Mouse (Mus musculus) limb, embryonic 10.5 days (tissue): ENCODE data around the gene Wdr70. TPM values are rescaled to one million over a fixed set of nuclear protein-coding genes. Genes with fewer than 3 reads are reported as not detected.
"Not testable (repeated sequence)": the region's sequence is repeated elsewhere in the genome, so short reads cannot be mapped to it uniquely, and the experiment has no call there.

Experiments used
- DNase-seq: peaks from one replicate; pipeline ENCODE4 v3.0.0-alpha.2; 2017; ENCODE audit warnings: low spot score
- H3K27ac ChIP-seq: fragments of 300-500 bp; sonication (generic); 2 replicates; pipeline ENCODE4 v1.5.1; 2016; ENCODE audit warnings: mild to moderate bottlenecking
- H3K27me3 ChIP-seq: fragments of 300-500 bp; sonication (generic); 2 replicates; pipeline ENCODE4 v1.6.1; 2016; ENCODE audit warnings: low read depth, mild to moderate bottlenecking; ENCODE audit not compliant: poor library complexity, severe bottlenecking
- H3K36me3 ChIP-seq: fragments of 300-500 bp; sonication (generic); 2 replicates; pipeline ENCODE4 v1.6.1; 2016; ENCODE audit warnings: mild to moderate bottlenecking, moderate library complexity
- H3K4me1 ChIP-seq: fragments of 300-500 bp; sonication (generic); 2 replicates; pipeline ENCODE4 v1.6.1; 2016
- H3K4me3 ChIP-seq: fragments of 300-500 bp; sonication (generic); 2 replicates; pipeline ENCODE4 v1.5.1; 2016; ENCODE audit warnings: mild to moderate bottlenecking, moderate library complexity
- H3K9me3 ChIP-seq: fragments of 300-500 bp; sonication (generic); replicated peaks from 2 replicates; pipeline ENCODE4 v1.6.1; 2016; ENCODE audit warnings: mild to moderate bottlenecking
- WGBS: fragments of 180-500 bp; shearing (Covaris S2); methylation state at CpG from one replicate; pipeline ENCODE4 v1.1.7; 2016; 5-methylcytosine and 5-hydroxymethylcytosine counted together
- polyA plus RNA-seq: library from polyadenylated mRNA; unstranded; fragments of >200 nt; fragmentation: Nextera tagmentation; extraction: Ambion mirVana; gene quantifications from 2 replicates; pipeline ENCODE4 v1.2.1, GENCODE M21; 2016

Wdr70 gene
- polyA plus RNA-seq, result 68.4 and 71.4 TPM in 2 replicates

DNA sequence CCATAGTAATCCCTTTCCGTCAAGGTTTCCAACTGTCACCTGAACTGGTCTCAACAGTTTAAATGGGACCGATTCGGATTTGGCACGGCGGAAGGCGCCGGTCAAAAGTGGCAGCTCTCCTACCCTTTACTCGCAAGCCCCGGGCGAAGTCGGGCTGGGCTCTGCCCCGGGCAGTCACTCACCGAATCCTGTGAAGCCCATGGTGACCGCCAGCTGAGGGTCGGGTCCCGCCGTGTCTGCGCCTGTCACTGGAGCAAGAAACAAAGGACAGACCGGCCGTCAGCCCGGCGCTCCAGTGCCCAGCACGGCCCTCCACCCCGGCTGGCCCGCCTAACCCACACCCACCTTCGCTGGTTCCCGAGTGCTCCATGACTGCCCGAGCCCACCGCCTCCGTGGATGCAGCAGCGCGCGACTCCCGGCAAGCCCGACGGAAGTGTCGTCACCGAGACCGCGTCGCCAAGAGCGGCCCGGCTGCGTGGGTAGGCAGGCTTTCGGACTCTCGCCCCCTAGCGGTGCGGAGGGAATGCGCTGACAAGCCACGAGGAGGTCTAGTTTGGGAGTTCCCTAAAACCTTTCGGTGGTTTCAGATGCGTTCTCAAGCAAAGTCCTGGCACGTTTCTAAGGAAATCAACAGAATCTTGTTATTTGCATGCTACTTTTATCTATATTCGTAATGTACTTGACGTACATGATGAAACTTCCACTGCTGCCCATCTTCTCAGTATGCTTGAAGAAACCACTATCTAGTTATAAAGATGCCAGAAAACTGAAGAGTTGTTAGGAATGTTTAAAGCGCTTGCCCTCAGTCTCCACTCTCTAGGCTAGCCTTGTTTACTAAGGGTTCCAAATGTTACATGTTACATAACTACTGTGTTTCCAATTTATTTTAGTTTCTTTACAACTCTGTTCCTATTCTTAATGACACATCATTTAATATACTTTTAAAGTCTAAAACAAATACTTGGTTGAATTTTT is at the start of gene Wdr70:
Wdr70 (minus strand) TSS at position 436 of the 976 bp plus-strand sequence.
- WGBS, result 3% methylated on average over 56 of the region's 56 CpGs
- Histone ChIP-seq H3K4me1 (peaks cover 5% of the 10 kb centered on the region), H3K36me3 (peaks cover 28% of the 10 kb centered on the region), H3K27ac (peak within 1 kb of the TSS; percentile 76), H3K4me3 (peak within 1 kb of the TSS; percentile 74), H3K27me3 (no peaks in the 10 kb centered on the region), H3K9me3 (no peaks in the 10 kb centered on the region)
- peak; percentile 100 for DNase-seq

GRCm38 (mm10) chr15:8135606-8136005 is 36.6 kb upstream of the Wdr70 start:
- 93% methylated on average over 5 of the region's 5 CpGs for WGBS
- H3K9me3 ChIP-seq, result no peaks in the 10 kb centered on the region
- H3K36me3 ChIP-seq, result peaks cover 99% of the 10 kb centered on the region
- H3K4me3 ChIP-seq, result no peak overlapping the region
- no peak overlapping the region for H3K27ac ChIP-seq
- no peaks in the 10 kb centered on the region for H3K27me3 ChIP-seq
- no peak for DNase-seq
- no peaks in the 10 kb centered on the region for H3K4me1 ChIP-seq

GRCm38 (mm10) chr15:8131761-8132160 is 32.8 kb upstream of the Wdr70 start:
- H3K27ac ChIP-seq, result no peak overlapping the region
- no peak overlapping the region for H3K4me3 ChIP-seq
- H3K4me1 ChIP-seq, result no peaks in the 10 kb centered on the region
- no peaks in the 10 kb centered on the region for H3K9me3 ChIP-seq
- no peaks in the 10 kb centered on the region for H3K27me3 ChIP-seq
- peaks cover 99% of the 10 kb centered on the region for H3K36me3 ChIP-seq
- DNase-seq, result no peak

DNA sequence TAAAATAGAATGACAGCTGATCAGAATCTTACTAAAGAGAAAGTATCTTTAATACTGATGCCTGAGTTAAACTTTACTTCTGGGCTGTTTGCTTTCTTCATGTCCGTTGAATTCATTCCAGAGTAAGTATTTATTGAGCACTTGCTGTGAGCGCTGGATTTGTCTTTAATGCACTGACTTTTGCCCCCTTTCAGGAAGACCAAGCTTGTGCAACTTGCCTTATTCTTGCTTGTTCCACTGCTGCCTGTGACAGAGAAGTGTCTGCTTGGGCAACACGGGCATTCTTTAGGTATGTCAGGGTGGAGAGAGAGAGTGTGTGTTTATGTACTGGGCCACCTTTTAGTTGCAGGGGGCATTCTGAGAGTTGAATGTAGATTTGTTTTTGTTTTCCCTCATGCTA is 32.3 kb upstream of the Wdr70 start:
- Histone ChIP-seq H3K27me3 (no peaks in the 10 kb centered on the region), H3K9me3 (no peaks in the 10 kb centered on the region), H3K27ac (no peak overlapping the region), H3K36me3 (peaks cover 99% of the 10 kb centered on the region), H3K4me3 (no peak overlapping the region), H3K4me1 (no peaks in the 10 kb centered on the region)
- no peak for DNase-seq
- 96% methylated on average over 3 of the region's 3 CpGs for WGBS

DNA sequence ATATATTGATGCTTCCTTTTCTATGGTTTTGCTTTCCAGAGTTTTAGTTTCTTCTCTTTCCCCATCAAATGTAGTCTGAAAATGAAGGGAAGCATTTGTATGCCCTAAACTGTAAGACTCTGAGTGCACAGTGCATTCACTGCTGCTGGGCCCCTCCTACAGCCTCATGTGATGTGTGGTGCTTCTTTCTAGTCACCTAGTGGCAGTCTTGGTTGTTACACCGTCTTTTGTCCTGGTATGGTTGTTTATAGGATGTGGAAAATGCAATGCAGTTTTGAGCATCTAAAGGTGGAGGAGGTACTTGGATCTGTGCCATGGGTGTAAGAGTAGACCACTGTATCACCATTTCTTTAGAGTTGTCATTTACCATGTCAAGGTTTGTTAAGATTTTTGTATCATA is 30.3 kb upstream of the Wdr70 start:
- WGBS, result 85% methylated on average over 1 of the region's 1 CpGs
- H3K9me3 ChIP-seq, result no peaks in the 10 kb centered on the region
- H3K27me3 ChIP-seq, result no peaks in the 10 kb centered on the region
- H3K4me1 ChIP-seq, result no peaks in the 10 kb centered on the region
- no peak overlapping the region for H3K4me3 ChIP-seq
- DNase-seq, result no peak
- no peak overlapping the region for H3K27ac ChIP-seq
- peaks cover 97% of the 10 kb centered on the region for H3K36me3 ChIP-seq

DNA sequence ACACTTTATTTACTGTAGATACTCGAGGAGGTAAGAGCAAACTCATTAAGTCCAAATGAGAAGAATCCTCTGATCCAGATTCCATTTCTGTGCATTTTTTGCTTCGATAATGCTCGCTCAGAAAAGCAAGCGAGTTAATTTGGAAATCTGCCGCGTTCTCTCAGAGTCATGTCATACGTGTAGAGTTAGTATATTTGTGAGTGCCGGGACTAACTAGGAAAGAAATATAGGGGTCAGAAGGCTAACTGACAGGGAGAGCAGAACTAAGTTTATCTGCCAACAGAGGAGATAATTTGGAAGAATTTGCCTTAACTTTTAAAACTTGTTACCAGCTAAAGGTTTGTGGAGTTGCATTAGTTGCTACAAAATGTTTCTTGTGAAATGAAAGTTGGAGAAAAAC is 10.8 kb upstream of the Wdr70 start:
- Histone ChIP-seq H3K27ac (peak overlapping the region; percentile 89), H3K36me3 (peaks cover 40% of the 10 kb centered on the region), H3K4me1 (peaks cover 14% of the 10 kb centered on the region), H3K27me3 (no peaks in the 10 kb centered on the region), H3K4me3 (peak overlapping the region; percentile 79), H3K9me3 (no peaks in the 10 kb centered on the region)
- DNase-seq, result no peak
- WGBS, result 5% methylated on average over 8 of the region's 8 CpGs

DNA sequence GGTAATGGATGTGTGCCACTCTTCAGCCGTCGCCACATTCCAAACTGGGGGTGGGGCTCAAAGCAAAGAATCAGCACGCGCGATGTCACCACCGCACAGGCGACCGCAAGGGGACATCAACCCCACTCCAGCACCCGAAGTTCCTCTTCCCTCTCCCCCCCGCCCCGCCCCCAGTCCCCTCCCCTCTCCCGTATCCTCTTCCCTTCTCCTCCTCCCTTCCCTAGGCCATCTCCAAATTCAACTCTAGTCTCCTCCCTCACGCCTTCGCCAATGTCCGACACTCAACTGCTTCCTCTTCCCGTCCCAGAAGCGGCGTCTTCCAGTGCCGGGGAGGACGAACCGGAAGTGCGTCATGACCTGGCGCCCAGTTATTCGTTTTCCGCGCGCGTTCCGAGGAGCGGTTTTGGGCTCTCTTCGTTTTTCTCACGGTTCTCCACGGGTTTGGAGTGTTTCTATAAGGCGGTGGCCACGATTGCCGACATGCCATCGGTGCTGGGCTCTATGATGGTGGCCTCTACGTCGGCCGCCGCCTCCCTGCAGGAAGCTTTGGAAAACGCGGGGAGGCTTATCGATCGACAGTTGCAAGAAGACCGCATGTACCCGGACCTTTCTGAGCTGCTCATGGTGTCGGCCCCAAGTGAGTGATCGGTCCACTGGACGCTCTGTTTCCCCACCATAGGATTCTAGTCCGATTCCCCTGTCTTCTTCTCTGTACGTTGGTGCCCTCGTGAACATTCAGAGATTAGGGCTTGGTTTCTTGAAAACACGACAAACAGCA is 10.1 kb upstream of the Wdr70 start, which contains the start of gene Nup155:
Nup155 (plus strand) TSS at position 308 of the 778 bp plus-strand sequence.
- Histone ChIP-seq H3K4me1 (peaks cover 14% of the 10 kb centered on the region), H3K27ac (peak within 1 kb of the TSS; percentile 89), H3K27me3 (no peaks in the 10 kb centered on the region), H3K36me3 (peaks cover 34% of the 10 kb centered on the region), H3K4me3 (peak within 1 kb of the TSS; percentile 79), H3K9me3 (no peaks in the 10 kb centered on the region)
- under 1% methylated on average over 53 of the region's 54 CpGs for WGBS
- DNase-seq, result peak; percentile 95

DNA sequence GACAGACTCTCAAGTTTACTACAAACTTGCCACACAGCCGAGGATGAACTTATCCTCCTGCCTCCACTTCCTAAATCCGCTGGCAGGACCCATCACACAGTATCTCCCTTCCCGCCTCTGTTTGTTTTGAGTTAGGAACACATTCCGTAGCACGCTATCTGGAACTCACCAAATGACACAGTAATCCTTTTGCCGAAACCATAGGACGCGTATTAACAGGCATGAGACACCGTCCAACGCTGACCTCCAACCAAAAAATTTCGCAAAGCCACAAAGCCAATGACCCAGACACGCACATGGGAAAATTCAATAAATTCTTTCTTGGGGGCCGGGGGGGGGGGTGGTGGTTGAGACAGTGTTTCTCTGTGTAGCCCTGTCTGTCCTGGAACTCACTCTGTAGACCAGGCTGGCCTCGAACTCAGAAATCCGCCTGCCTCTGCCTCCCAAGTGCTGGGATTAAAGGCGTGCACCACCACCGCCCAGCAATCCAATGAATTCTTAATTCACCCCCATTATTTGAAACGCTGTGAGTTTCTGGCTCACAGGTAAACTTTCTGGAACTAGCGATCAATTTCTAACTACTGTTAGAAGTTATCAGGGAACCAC is 9.5 kb upstream of the Wdr70 start:
- Histone ChIP-seq H3K36me3 (peaks cover 27% of the 10 kb centered on the region), H3K27me3 (no peaks in the 10 kb centered on the region), H3K4me3 (peak overlapping the region; percentile 79), H3K4me1 (peaks cover 14% of the 10 kb centered on the region), H3K27ac (peak overlapping the region; percentile 89), H3K9me3 (no peaks in the 10 kb centered on the region)
- WGBS, result 58% methylated on average over 19 of the region's 19 CpGs
- no peak for DNase-seq

DNA sequence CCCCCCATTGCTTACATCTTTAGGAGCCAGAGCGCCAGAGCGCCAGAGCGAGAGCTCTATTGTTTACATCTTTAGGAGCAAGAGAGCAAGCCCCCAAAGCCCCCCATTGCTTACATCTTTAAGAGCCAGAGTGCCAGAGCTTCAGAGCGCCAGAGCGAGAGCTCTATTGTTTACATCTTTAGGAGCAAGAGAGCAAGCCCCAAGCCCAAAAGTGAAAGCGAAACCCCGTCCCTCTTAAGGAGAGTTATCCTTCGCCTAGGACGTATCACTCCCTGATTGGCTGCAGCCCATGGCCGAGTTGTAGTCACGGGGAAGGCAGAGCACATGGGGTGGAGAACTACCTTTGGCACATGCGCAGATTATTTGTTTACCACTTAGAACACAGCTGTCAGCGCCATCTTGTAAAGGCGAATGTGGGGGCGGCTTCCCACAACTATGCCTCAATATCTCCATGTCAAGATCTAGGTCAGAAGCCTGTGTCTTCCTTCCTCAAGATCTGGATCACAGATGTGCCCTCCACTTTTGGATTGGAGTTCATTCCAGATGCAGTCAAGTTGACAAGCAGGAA is 3.0 kb upstream of the Wdr70 start:
- not testable (repeated sequence) for DNase-seq, H3K27ac ChIP-seq, H3K4me3 ChIP-seq, H3K36me3 ChIP-seq, H3K4me1 ChIP-seq, H3K9me3 ChIP-seq, H3K27me3 ChIP-seq
- 87% methylated on average over 15 of the region's 15 CpGs for WGBS

GRCm38 (mm10) chr15:8097853-8098252 is 1.2 kb downstream of the Wdr70 start:
- 27% methylated on average over 7 of the region's 7 CpGs for WGBS

DNA sequence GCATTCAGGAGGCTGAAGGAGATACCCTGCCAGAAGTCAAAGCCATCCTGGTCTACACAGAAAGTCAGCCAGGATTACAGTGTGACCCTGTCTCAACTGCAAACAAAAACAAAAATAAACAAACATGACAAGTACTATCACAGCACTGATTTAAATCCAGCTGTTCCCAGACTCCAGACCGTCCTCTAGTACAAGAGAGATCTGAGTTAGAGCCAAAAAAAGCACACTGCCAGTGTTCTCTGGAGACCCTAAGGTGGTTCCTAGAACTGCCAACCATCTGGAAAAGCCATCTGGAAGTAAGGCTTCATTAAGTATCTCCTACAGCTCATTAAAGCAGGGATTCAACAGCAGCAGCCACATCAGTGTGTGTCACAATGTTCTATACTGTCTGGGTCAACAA is 6.3 kb downstream of the Wdr70 start:
- 92% methylated on average over 1 of the region's 1 CpGs for WGBS
- not testable (repeated sequence) for H3K4me1 ChIP-seq, H3K9me3 ChIP-seq, H3K27me3 ChIP-seq, DNase-seq, H3K4me3 ChIP-seq, H3K27ac ChIP-seq
- peaks cover 72% of the 10 kb centered on the region for H3K36me3 ChIP-seq

More at GRCm38 (mm10) chr15:8097853-8098252, 1.2 kb downstream of the Wdr70 start:
- DNase-seq, result peak; percentile 57
- Histone ChIP-seq H3K4me3 (peak overlapping the region; percentile 74), H3K27me3 (no peaks in the 10 kb centered on the region), H3K27ac (no peak overlapping the region), H3K9me3 (no peaks in the 10 kb centered on the region), H3K4me1 (peaks cover 5% of the 10 kb centered on the region), H3K36me3 (peaks cover 40% of the 10 kb centered on the region)

GRCm38 (mm10) chr15:8090685-8091084 is 8.3 kb downstream of the Wdr70 start:
- Histone ChIP-seq H3K4me1 (no peaks in the 10 kb centered on the region), H3K36me3 (peaks cover 67% of the 10 kb centered on the region), H3K27ac (no peak overlapping the region), H3K27me3 (no peaks in the 10 kb centered on the region), H3K9me3 (no peaks in the 10 kb centered on the region), H3K4me3 (no peak overlapping the region)
- DNase-seq, result no peak
- 96% methylated on average over 2 of the region's 2 CpGs for WGBS
